Mouse (Mus musculus): ENCODE data around the gene Fbxl13. TPM values are rescaled to one million over a fixed set of nuclear protein-coding genes. Genes with fewer than 3 reads are reported as not detected.

Fbxl13 gene
- polyA plus RNA-seq, 1 experiment from 2014 or later, result 0.19 TPM

- no peak for ATAC-seq (ENCODE audit: insufficient number of reproducible peaks, low FRiP score)
- no peak overlapping the region for H3K4me3 ChIP-seq
- H3K27me3 ChIP-seq (replicated peaks), result no peaks in the 10 kb centered on the region
- WGBS, result 51% methylated on average over 21 of the region's 21 CpGs
- H3K9me3 ChIP-seq (replicated peaks), result no peaks in the 10 kb centered on the region; the same call in 1 of the 2 replicates
- no peaks in the 10 kb centered on the region for H3K36me3 ChIP-seq
- no peak overlapping the region for H3K9ac ChIP-seq
- H3K4me2 ChIP-seq, result peak overlapping the region; percentile 14; the same call in 1 of the 2 replicates
- H3K27ac ChIP-seq (ENCODE audit: poor library complexity, severe bottlenecking), result 0 out of 2 replicates have a peak overlapping the region, but pooled peaks have one; percentile 35
- peaks cover 10% of the 10 kb centered on the region; the same call in 1 of the 2 replicates for H3K4me1 ChIP-seq (replicated peaks)
Measured at GRCm38 (mm10) chr5:21574386-21575209, 70.8 kb downstream of the Fbxl13 start.

GRCm38 (mm10) chr5:21572764-21573416, 72.5 kb downstream of the Fbxl13 start:
- H3K27ac ChIP-seq (ENCODE audit: poor library complexity, severe bottlenecking), result no peak overlapping the region
- no peaks in the 10 kb centered on the region for H3K27me3 ChIP-seq (replicated peaks)
- no peak for ATAC-seq (ENCODE audit: insufficient number of reproducible peaks, low FRiP score)
- H3K9me3 ChIP-seq (replicated peaks), result no peaks in the 10 kb centered on the region; the same call in 1 of the 2 replicates
- no peaks in the 10 kb centered on the region for H3K36me3 ChIP-seq
- H3K9ac ChIP-seq, result no peak overlapping the region
- peaks cover 10% of the 10 kb centered on the region; the same call in 1 of the 2 replicates for H3K4me1 ChIP-seq (replicated peaks)
- H3K4me3 ChIP-seq, result no peak overlapping the region
- no peak overlapping the region for H3K4me2 ChIP-seq
- 73% methylated on average over 3 of the region's 3 CpGs for WGBS

- Histone ChIP-seq H3K4me1 (replicated peaks) (peaks cover 4% of the 10 kb centered on the region; the same call in 1 of the 2 replicates), H3K4me3 (no peak overlapping the region), H3K4me2 (no peak overlapping the region), H3K27me3 (replicated peaks) (no peaks in the 10 kb centered on the region), H3K9me3 (replicated peaks) (no peaks in the 10 kb centered on the region; the same call in 1 of the 2 replicates), H3K9ac (no peak overlapping the region), H3K27ac (ENCODE audit: poor library complexity, severe bottlenecking) (no peak overlapping the region), H3K36me3 (no peaks in the 10 kb centered on the region)
- WGBS, result 71% methylated on average over 1 of the region's 1 CpGs
- ATAC-seq (ENCODE audit: insufficient number of reproducible peaks, low FRiP score), result no peak
Measured at GRCm38 (mm10) chr5:21567784-21568183, 77.7 kb downstream of the Fbxl13 start.

GRCm38 (mm10) chr5:21565392-21566065, 79.9 kb downstream of the Fbxl13 start:
- Histone ChIP-seq H3K27me3 (replicated peaks) (no peaks in the 10 kb centered on the region), H3K9me3 (replicated peaks) (no peaks in the 10 kb centered on the region), H3K36me3 (no peaks in the 10 kb centered on the region), H3K27ac (ENCODE audit: poor library complexity, severe bottlenecking) (no peak overlapping the region), H3K9ac (no peak overlapping the region), H3K4me3 (no peak overlapping the region), H3K4me1 (replicated peaks) (peaks cover 9% of the 10 kb centered on the region), H3K4me2 (no peak overlapping the region)
- no peak for ATAC-seq (ENCODE audit: insufficient number of reproducible peaks, low FRiP score)
- WGBS, result 84% methylated on average over 9 of the region's 9 CpGs

- WGBS, result 78% methylated on average over 2 of the region's 2 CpGs
- Histone ChIP-seq H3K36me3 (no peaks in the 10 kb centered on the region), H3K27me3 (replicated peaks) (no peaks in the 10 kb centered on the region), H3K27ac (ENCODE audit: poor library complexity, severe bottlenecking) (no peak overlapping the region), H3K9me3 (replicated peaks) (no peaks in the 10 kb centered on the region), H3K4me2 (no peak overlapping the region), H3K4me3 (no peak overlapping the region), H3K4me1 (replicated peaks) (peaks cover 13% of the 10 kb centered on the region), H3K9ac (no peak overlapping the region)
- no peak for ATAC-seq (ENCODE audit: insufficient number of reproducible peaks, low FRiP score)
Measured at GRCm38 (mm10) chr5:21563936-21564335, 81.5 kb downstream of the Fbxl13 start.

- H3K9ac ChIP-seq, result no peak overlapping the region
- 80% methylated on average over 3 of the region's 3 CpGs for WGBS
- H3K4me3 ChIP-seq, result no peak overlapping the region
- H3K27me3 ChIP-seq (replicated peaks), result no peaks in the 10 kb centered on the region
- H3K36me3 ChIP-seq, result no peaks in the 10 kb centered on the region
- no peak for ATAC-seq (ENCODE audit: insufficient number of reproducible peaks, low FRiP score)
- H3K27ac ChIP-seq (ENCODE audit: poor library complexity, severe bottlenecking), result no peak overlapping the region
- H3K9me3 ChIP-seq (replicated peaks), result no peaks in the 10 kb centered on the region
- peaks cover 12% of the 10 kb centered on the region for H3K4me1 ChIP-seq (replicated peaks)
- no peak overlapping the region for H3K4me2 ChIP-seq
Measured at GRCm38 (mm10) chr5:21556502-21556901, 88.9 kb downstream of the Fbxl13 start.

GRCm38 (mm10) chr5:21554732-21555131, 90.7 kb downstream of the Fbxl13 start:
- Histone ChIP-seq H3K27me3 (replicated peaks) (no peaks in the 10 kb centered on the region), H3K4me2 (no peak overlapping the region), H3K4me1 (replicated peaks) (0 out of 2 replicates have a peak, but pooled peaks cover 3% of the 10 kb centered on the region), H3K9me3 (replicated peaks) (no peaks in the 10 kb centered on the region), H3K9ac (no peak overlapping the region), H3K27ac (ENCODE audit: poor library complexity, severe bottlenecking) (no peak overlapping the region), H3K4me3 (no peak overlapping the region), H3K36me3 (no peaks in the 10 kb centered on the region)
- ATAC-seq (ENCODE audit: insufficient number of reproducible peaks, low FRiP score), result no peak
- 78% methylated on average over 1 of the region's 1 CpGs for WGBS

GRCm38 (mm10) chr5:21553685-21554084, 91.7 kb downstream of the Fbxl13 start:
- Histone ChIP-seq H3K4me3 (no peak overlapping the region), H3K4me1 (replicated peaks) (0 out of 2 replicates have a peak, but pooled peaks cover 3% of the 10 kb centered on the region), H3K27me3 (replicated peaks) (no peaks in the 10 kb centered on the region), H3K36me3 (no peaks in the 10 kb centered on the region), H3K9me3 (replicated peaks) (no peaks in the 10 kb centered on the region), H3K9ac (no peak overlapping the region), H3K27ac (ENCODE audit: poor library complexity, severe bottlenecking) (no peak overlapping the region), H3K4me2 (no peak overlapping the region)
- ATAC-seq (ENCODE audit: insufficient number of reproducible peaks, low FRiP score), result no peak
- WGBS, result 83% methylated on average over 4 of the region's 4 CpGs

- no peak for ATAC-seq (ENCODE audit: insufficient number of reproducible peaks, low FRiP score)
Measured at GRCm38 (mm10) chr5:21547005-21547404, 98.4 kb downstream of the Fbxl13 start.

GRCm38 (mm10) chr5:21545786-21546185, 99.6 kb downstream of the Fbxl13 start:
- Histone ChIP-seq H3K4me1 (replicated peaks) (peaks cover 12% of the 10 kb centered on the region), H3K4me3 (no peak overlapping the region), H3K27me3 (replicated peaks) (no peaks in the 10 kb centered on the region), H3K9ac (no peak overlapping the region), H3K27ac (ENCODE audit: poor library complexity, severe bottlenecking) (no peak overlapping the region), H3K4me2 (no peak overlapping the region), H3K36me3 (no peaks in the 10 kb centered on the region), H3K9me3 (replicated peaks) (no peaks in the 10 kb centered on the region)
- no peak for ATAC-seq (ENCODE audit: insufficient number of reproducible peaks, low FRiP score)
- WGBS, result 66% methylated on average over 4 of the region's 4 CpGs

More at GRCm38 (mm10) chr5:21547005-21547404, 98.4 kb downstream of the Fbxl13 start:
- H3K27ac ChIP-seq (ENCODE audit: poor library complexity, severe bottlenecking), result no peak overlapping the region
- H3K9me3 ChIP-seq (replicated peaks), result no peaks in the 10 kb centered on the region
- no peaks in the 10 kb centered on the region for H3K27me3 ChIP-seq (replicated peaks)
- no peak overlapping the region for H3K4me3 ChIP-seq
- H3K9ac ChIP-seq, result no peak overlapping the region
- H3K4me1 ChIP-seq (replicated peaks), result peaks cover 12% of the 10 kb centered on the region
- H3K36me3 ChIP-seq, result no peaks in the 10 kb centered on the region
- no peak overlapping the region for H3K4me2 ChIP-seq
- WGBS, result 77% methylated on average over 8 of the region's 8 CpGs

- no peaks in the 10 kb centered on the region for H3K27me3 ChIP-seq (replicated peaks)
- no peaks in the 10 kb centered on the region for H3K9me3 ChIP-seq (replicated peaks)
- no peak overlapping the region for H3K4me3 ChIP-seq
- H3K4me1 ChIP-seq (replicated peaks), result peaks cover 12% of the 10 kb centered on the region
- no peak overlapping the region for H3K4me2 ChIP-seq
- H3K36me3 ChIP-seq, result no peaks in the 10 kb centered on the region
- no peak for ATAC-seq (ENCODE audit: insufficient number of reproducible peaks, low FRiP score)
- H3K9ac ChIP-seq, result no peak overlapping the region
- H3K27ac ChIP-seq (ENCODE audit: poor library complexity, severe bottlenecking), result no peak overlapping the region
Measured at GRCm38 (mm10) chr5:21545227-21545626, 100.2 kb downstream of the Fbxl13 start.
